Mouse (Mus musculus) embryo, embryonic 11.5 days (tissue): ENCODE results near the gene Rbbp6.

Source experiments
- DNase-seq: peaks from one replicate; pipeline ENCODE4 v3.0.0-alpha.2; 2012; ENCODE audit warnings: low read depth, low spot score

Gene Rbbp6

GRCm38 (mm10) chr7:123046473-123047091 lies 81.1 kb downstream of the Rbbp6 start:
- DNase-seq: no peak
